Mouse (Mus musculus) neural tube, embryonic 11.5 days (tissue): ENCODE results near the gene Slc5a4b. TPM values are rescaled to one million over a fixed set of nuclear protein-coding genes. Genes with fewer than 3 reads are reported as not detected.
A peak's percentile ranks its signal among the peaks of the same experiment; 100 is the strongest.

Experiments used
- ATAC-seq: fragments of 200-750 bp; cut with Nextera tagmentation; 2 replicates; pipeline ENCODE4 v1.8.0; 2017; ENCODE audit warnings: moderate number of reproducible peaks, mild to moderate bottlenecking, moderate TSS enrichment, moderate library complexity; ENCODE audit not compliant: insufficient read depth, low FRiP score, low TSS enrichment
- DNase-seq: peaks from one replicate; pipeline ENCODE4 v3.0.0-alpha.2; 2015; ENCODE audit warnings: low spot score
- H3K27ac ChIP-seq: fragments of 300-500 bp; sonication (generic); 2 replicates; pipeline ENCODE4 v1.5.1; 2014; ENCODE audit warnings: low read depth, mild to moderate bottlenecking, low read length
- H3K27me3 ChIP-seq: fragments of 300-500 bp; sonication (generic); 2 replicates; pipeline ENCODE4 v1.6.1; 2014; ENCODE audit warnings: mild to moderate bottlenecking, low read length, mixed read lengths; ENCODE audit not compliant: control insufficient read depth, insufficient read depth
- H3K36me3 ChIP-seq: fragments of 300-500 bp; sonication (generic); 2 replicates; pipeline ENCODE4 v1.6.1; 2014; ENCODE audit warnings: mild to moderate bottlenecking, low read length, moderate library complexity, mixed read lengths; ENCODE audit not compliant: control insufficient read depth, insufficient read depth
- H3K4me1 ChIP-seq: fragments of 300-500 bp; sonication (generic); 2 replicates; pipeline ENCODE4 v1.6.1; 2014; ENCODE audit warnings: low read length, mixed read lengths; ENCODE audit not compliant: control insufficient read depth, insufficient read depth
- H3K4me2 ChIP-seq: fragments of 300-500 bp; sonication (generic); 2 replicates; pipeline ENCODE4 v1.6.1; 2014; ENCODE audit warnings: low read depth, mild to moderate bottlenecking, moderate library complexity
- H3K4me3 ChIP-seq: fragments of 300-500 bp; sonication (generic); 2 replicates; pipeline ENCODE4 v1.5.1; 2014; ENCODE audit warnings: low read depth, low read length
- H3K9ac ChIP-seq: fragments of 300-500 bp; sonication (generic); 2 replicates; pipeline ENCODE4 v1.6.1; 2014; ENCODE audit warnings: mild to moderate bottlenecking, low read length
- H3K9me3 ChIP-seq: fragments of 300-500 bp; sonication (generic); 2 replicates; pipeline ENCODE4 v1.6.1; 2016; ENCODE audit warnings: low read length; ENCODE audit not compliant: control insufficient read depth
- WGBS: fragments of 180-500 bp; shearing (Covaris S2); extraction: QIAGEN DNeasy Blood & Tissue Kit; methylation state at CpG from one replicate; pipeline ENCODE4 v1.1.7; 2014; 5-methylcytosine and 5-hydroxymethylcytosine counted together
- polyA plus RNA-seq: library from polyadenylated mRNA; unstranded; fragments of >200 nt; fragmentation: Nextera tagmentation; extraction: Ambion mirVana; gene quantifications from 2 replicates; pipeline ENCODE4 v1.2.1, GENCODE M21; 2014

Slc5a4b gene
- polyA plus RNA-seq, 1 experiment from 2014 or later = not detected

GRCm38 (mm10) chr10:76032402-76033118, 78.2 kb downstream of the Slc5a4b start, which contains the start of gene Zfp280b:
TSS of gene Zfp280b (plus strand) at chr10:76032650.
- H3K27me3 ChIP-seq = no peaks in the 10 kb centered on the region
- peak within 1 kb of the TSS; percentile 81 for H3K4me2 ChIP-seq
- WGBS = under 1% methylated on average over 46 of the region's 58 CpGs
- H3K9me3 ChIP-seq = no peaks in the 10 kb centered on the region
- peak; percentile 98 for DNase-seq
- H3K36me3 ChIP-seq = no peaks in the 10 kb centered on the region
- H3K9ac ChIP-seq = peak within 1 kb of the TSS; percentile 96
- peak within 1 kb of the TSS; percentile 91 for H3K4me3 ChIP-seq
- peaks cover 5% of the 10 kb centered on the region for H3K4me1 ChIP-seq
- ATAC-seq = peak; percentile 100
- peak within 1 kb of the TSS; percentile 49 for H3K27ac ChIP-seq

GRCm38 (mm10) chr10:76031511-76032401, 79.0 kb downstream of the Slc5a4b start:
- Histone ChIP-seq H3K27ac (peak overlapping the region; percentile 23; the same call in 1 of the 2 replicates), H3K4me3 (peak overlapping the region; percentile 91), H3K36me3 (no peaks in the 10 kb centered on the region), H3K4me1 (peaks cover 5% of the 10 kb centered on the region), H3K27me3 (no peaks in the 10 kb centered on the region), H3K9me3 (no peaks in the 10 kb centered on the region), H3K9ac (peak overlapping the region; percentile 96), H3K4me2 (peak overlapping the region; percentile 81)
- DNase-seq = no peak
- 82% methylated on average over 10 of the region's 14 CpGs for WGBS
- ATAC-seq = peak; percentile 54

- Histone ChIP-seq H3K4me3 (no peak overlapping the region), H3K27ac (no peak overlapping the region), H3K4me2 (no peak overlapping the region), H3K27me3 (no peaks in the 10 kb centered on the region), H3K36me3 (no peaks in the 10 kb centered on the region), H3K4me1 (peaks cover 5% of the 10 kb centered on the region), H3K9ac (no peak overlapping the region), H3K9me3 (no peaks in the 10 kb centered on the region)
- DNase-seq (no peak), ATAC-seq (no peak)
- 67% methylated on average over 5 of the region's 5 CpGs for WGBS
These were observed 80.3 kb downstream of the Slc5a4b start for GRCm38 (mm10) chr10:76030496-76030895.

- no peak overlapping the region for H3K4me2 ChIP-seq
- no peaks in the 10 kb centered on the region for H3K36me3 ChIP-seq
- H3K27ac ChIP-seq = no peak overlapping the region
- H3K9ac ChIP-seq = no peak overlapping the region
- DNase-seq (no peak), ATAC-seq (no peak)
- 71% methylated on average over 5 of the region's 5 CpGs for WGBS
- peaks cover 5% of the 10 kb centered on the region for H3K4me1 ChIP-seq
- no peaks in the 10 kb centered on the region for H3K9me3 ChIP-seq
- no peak overlapping the region for H3K4me3 ChIP-seq
- no peaks in the 10 kb centered on the region for H3K27me3 ChIP-seq
These were observed 81.5 kb downstream of the Slc5a4b start for GRCm38 (mm10) chr10:76029276-76029675.

- no peak for ATAC-seq
- Histone ChIP-seq H3K4me1 (peaks cover 4% of the 10 kb centered on the region), H3K36me3 (no peaks in the 10 kb centered on the region), H3K4me2 (no peak overlapping the region), H3K4me3 (no peak overlapping the region), H3K27me3 (no peaks in the 10 kb centered on the region), H3K27ac (no peak overlapping the region), H3K9ac (no peak overlapping the region), H3K9me3 (no peaks in the 10 kb centered on the region)
- 77% methylated on average over 9 of the region's 9 CpGs for WGBS
- no peak for DNase-seq
These were observed 82.4 kb downstream of the Slc5a4b start for GRCm38 (mm10) chr10:76028396-76028795.

- Histone ChIP-seq H3K9me3 (no peaks in the 10 kb centered on the region), H3K4me1 (peaks cover under 1% of the 10 kb centered on the region), H3K27me3 (no peaks in the 10 kb centered on the region), H3K4me2 (no peak overlapping the region), H3K9ac (no peak overlapping the region), H3K36me3 (no peaks in the 10 kb centered on the region), H3K27ac (no peak overlapping the region), H3K4me3 (no peak overlapping the region)
- DNase-seq = no peak
- ATAC-seq = no peak
- 26% methylated on average over 4 of the region's 4 CpGs for WGBS
These were observed 82.8 kb downstream of the Slc5a4b start for GRCm38 (mm10) chr10:76028016-76028366.

- DNase-seq = no peak
- WGBS = 64% methylated on average over 12 of the region's 12 CpGs
These were observed 83.4 kb downstream of the Slc5a4b start for GRCm38 (mm10) chr10:76027127-76028015.

GRCm38 (mm10) chr10:76025470-76026190, 85.1 kb downstream of the Slc5a4b start:
- Histone ChIP-seq H3K27me3 (no peaks in the 10 kb centered on the region), H3K36me3 (no peaks in the 10 kb centered on the region), H3K4me1 (no peaks in the 10 kb centered on the region), H3K4me3 (no peak overlapping the region), H3K9ac (no peak overlapping the region), H3K9me3 (no peaks in the 10 kb centered on the region), H3K27ac (no peak overlapping the region), H3K4me2 (no peak overlapping the region)
- DNase-seq (no peak), ATAC-seq (no peak)
- WGBS = 86% methylated on average over 9 of the region's 10 CpGs

More at GRCm38 (mm10) chr10:76027127-76028015, 83.4 kb downstream of the Slc5a4b start:
- ATAC-seq = no peak
- Histone ChIP-seq H3K36me3 (no peaks in the 10 kb centered on the region), H3K4me2 (no peak overlapping the region), H3K27ac (no peak overlapping the region), H3K9me3 (no peaks in the 10 kb centered on the region), H3K9ac (no peak overlapping the region), H3K4me3 (no peak overlapping the region), H3K4me1 (no peaks in the 10 kb centered on the region), H3K27me3 (no peaks in the 10 kb centered on the region)
